Mouse (Mus musculus): ENCODE measurements at regions not wholly inside any gene's neighbourhood (a gene's known extent, or its start where the extent isn't known, plus 50 kb on each side); places are given as distances from the start of the nearest gene placed in this dataset.

DNA sequence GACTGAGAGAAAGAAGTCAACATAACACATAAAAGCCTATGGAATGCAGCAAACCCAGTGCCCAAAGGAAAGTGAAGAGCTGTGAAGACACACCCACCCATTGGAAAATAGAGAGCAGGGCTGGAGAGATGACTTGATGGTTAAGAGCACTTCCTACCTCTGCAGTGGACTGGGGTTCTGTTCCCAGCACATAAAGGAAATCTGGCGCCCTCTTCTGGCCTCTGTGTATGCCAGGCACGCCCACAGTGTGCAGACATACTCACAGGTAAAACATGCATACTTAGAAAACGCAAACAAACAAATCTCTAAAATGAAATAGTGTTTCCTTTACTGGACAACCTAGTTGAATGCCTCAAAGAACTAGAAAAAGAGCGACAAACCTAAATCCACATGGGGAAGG lies 440.4 kb downstream of the Fgf9 start:
- DNase-seq (ENCODE audit: low spot score) (no peak), ATAC-seq (replicated peaks; ENCODE audit: low FRiP score) (no peak)
- no peaks in the 10 kb centered on the region for H3K36me3 ChIP-seq (ENCODE audit: control insufficient read depth, insufficient read depth, low read length)
- H3K27me3 ChIP-seq (replicated peaks; ENCODE audit: control insufficient read depth, insufficient read depth, low read length), result no peaks in the 10 kb centered on the region
- no peak overlapping the region for H3K4me3 ChIP-seq (ENCODE audit: low read depth, low read length)
- no peak overlapping the region for H3K27ac ChIP-seq (ENCODE audit: low read depth, low read length)
- 71% methylated on average over 4 of the region's 4 CpGs for WGBS
- H3K4me2 ChIP-seq, result no peak overlapping the region
- H3K9ac ChIP-seq (ENCODE audit: low read depth, low read length), result no peak overlapping the region
- H3K4me1 ChIP-seq (replicated peaks; ENCODE audit: control insufficient read depth, insufficient read depth, low read length), result no peaks in the 10 kb centered on the region
- H3K9me3 ChIP-seq (ENCODE audit: control insufficient read depth, low read length), result no peaks in the 10 kb centered on the region

GRCm38 (mm10) chr14:58509106-58509505 lies 438.8 kb downstream of the Fgf9 start:
- H3K4me2 ChIP-seq, result no peak overlapping the region
- H3K4me1 ChIP-seq (replicated peaks; ENCODE audit: control insufficient read depth, insufficient read depth, low read length), result no peaks in the 10 kb centered on the region
- no peaks in the 10 kb centered on the region for H3K9me3 ChIP-seq (ENCODE audit: control insufficient read depth, low read length)
- 74% methylated on average over 4 of the region's 4 CpGs for WGBS
- no peak overlapping the region for H3K27ac ChIP-seq (ENCODE audit: low read depth, low read length)
- H3K4me3 ChIP-seq (ENCODE audit: low read depth, low read length), result no peak overlapping the region
- no peak for DNase-seq (ENCODE audit: low spot score)
- H3K9ac ChIP-seq (ENCODE audit: low read depth, low read length), result no peak overlapping the region
- no peaks in the 10 kb centered on the region for H3K36me3 ChIP-seq (ENCODE audit: control insufficient read depth, insufficient read depth, low read length)
- H3K27me3 ChIP-seq (replicated peaks; ENCODE audit: control insufficient read depth, insufficient read depth, low read length), result no peaks in the 10 kb centered on the region
- no peak for ATAC-seq (replicated peaks; ENCODE audit: low FRiP score)

- Histone ChIP-seq H3K36me3 (ENCODE audit: control insufficient read depth, insufficient read depth, low read length) (no peaks in the 10 kb centered on the region), H3K27ac (ENCODE audit: low read depth, low read length) (no peak overlapping the region), H3K4me1 (replicated peaks; ENCODE audit: control insufficient read depth, insufficient read depth, low read length) (no peaks in the 10 kb centered on the region), H3K4me3 (ENCODE audit: low read depth, low read length) (no peak overlapping the region), H3K27me3 (replicated peaks; ENCODE audit: control insufficient read depth, insufficient read depth, low read length) (no peaks in the 10 kb centered on the region), H3K9ac (ENCODE audit: low read depth, low read length) (no peak overlapping the region), H3K4me2 (no peak overlapping the region), H3K9me3 (ENCODE audit: control insufficient read depth, low read length) (no peaks in the 10 kb centered on the region)
- 73% methylated on average over 3 of the region's 3 CpGs for WGBS
- DNase-seq (ENCODE audit: low spot score), result no peak
- no peak for ATAC-seq (replicated peaks; ENCODE audit: low FRiP score)
Measured at GRCm38 (mm10) chr14:58506490-58506889, 436.1 kb downstream of the Fgf9 start.

DNA sequence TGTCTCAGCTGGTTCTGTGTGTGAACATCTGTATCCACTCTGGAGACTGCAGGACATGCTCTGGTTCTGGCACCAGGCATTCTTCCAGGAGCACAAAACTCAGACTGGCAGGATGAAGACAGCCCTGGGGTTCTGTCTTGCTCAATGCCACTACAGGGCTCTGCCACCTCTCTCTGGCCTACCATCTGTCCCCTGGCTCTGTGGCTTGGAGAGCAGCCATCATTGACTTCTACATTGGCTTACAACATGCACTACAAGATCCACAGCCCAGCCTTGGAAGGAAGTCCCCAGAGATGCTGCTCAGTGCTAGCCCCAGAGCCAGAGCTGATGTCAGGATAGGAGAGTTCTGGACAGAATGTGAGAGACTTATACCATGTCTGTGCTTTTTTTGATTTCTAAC lies 435.5 kb downstream of the Fgf9 start:
- Histone ChIP-seq H3K36me3 (ENCODE audit: control insufficient read depth, insufficient read depth, low read length) (no peaks in the 10 kb centered on the region), H3K27me3 (replicated peaks; ENCODE audit: control insufficient read depth, insufficient read depth, low read length) (no peaks in the 10 kb centered on the region), H3K27ac (ENCODE audit: low read depth, low read length) (no peak overlapping the region), H3K4me1 (replicated peaks; ENCODE audit: control insufficient read depth, insufficient read depth, low read length) (no peaks in the 10 kb centered on the region), H3K9ac (ENCODE audit: low read depth, low read length) (no peak overlapping the region), H3K4me2 (no peak overlapping the region), H3K9me3 (ENCODE audit: control insufficient read depth, low read length) (peaks cover 2% of the 10 kb centered on the region; the same call in 1 of the 2 replicates), H3K4me3 (ENCODE audit: low read depth, low read length) (no peak overlapping the region)
- no peak for DNase-seq (ENCODE audit: low spot score)
- ATAC-seq (replicated peaks; ENCODE audit: low FRiP score), result no peak

DNA sequence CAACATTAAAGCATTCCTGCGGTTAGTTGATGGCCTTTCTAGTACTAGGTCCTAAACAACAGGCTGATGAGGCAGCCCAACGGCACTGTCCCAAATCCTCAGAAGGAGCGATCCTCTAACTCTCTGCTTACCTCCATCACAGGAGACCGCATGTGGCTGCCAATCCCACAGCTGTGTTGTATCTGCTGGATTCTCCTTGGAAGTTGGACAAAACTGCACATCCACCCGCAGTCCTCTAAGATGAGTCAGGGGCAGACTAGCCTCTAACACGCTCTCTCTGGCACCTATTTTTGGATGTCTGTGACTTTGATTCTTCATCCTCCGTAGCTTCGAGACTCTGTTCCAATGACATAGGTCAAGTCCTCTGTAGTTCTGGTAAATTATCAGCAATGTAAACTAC lies 432.5 kb downstream of the Fgf9 start:
- Histone ChIP-seq H3K9me3 (ENCODE audit: control insufficient read depth, low read length) (peaks cover 2% of the 10 kb centered on the region; the same call in 1 of the 2 replicates), H3K27ac (ENCODE audit: low read depth, low read length) (no peak overlapping the region), H3K4me3 (ENCODE audit: low read depth, low read length) (no peak overlapping the region), H3K4me1 (replicated peaks; ENCODE audit: control insufficient read depth, insufficient read depth, low read length) (no peaks in the 10 kb centered on the region), H3K4me2 (no peak overlapping the region), H3K36me3 (ENCODE audit: control insufficient read depth, insufficient read depth, low read length) (no peaks in the 10 kb centered on the region), H3K27me3 (replicated peaks; ENCODE audit: control insufficient read depth, insufficient read depth, low read length) (no peaks in the 10 kb centered on the region), H3K9ac (ENCODE audit: low read depth, low read length) (no peak overlapping the region)
- ATAC-seq (replicated peaks; ENCODE audit: low FRiP score) (no peak), DNase-seq (ENCODE audit: low spot score) (no peak)
- WGBS, result 84% methylated on average over 8 of the region's 8 CpGs

DNA sequence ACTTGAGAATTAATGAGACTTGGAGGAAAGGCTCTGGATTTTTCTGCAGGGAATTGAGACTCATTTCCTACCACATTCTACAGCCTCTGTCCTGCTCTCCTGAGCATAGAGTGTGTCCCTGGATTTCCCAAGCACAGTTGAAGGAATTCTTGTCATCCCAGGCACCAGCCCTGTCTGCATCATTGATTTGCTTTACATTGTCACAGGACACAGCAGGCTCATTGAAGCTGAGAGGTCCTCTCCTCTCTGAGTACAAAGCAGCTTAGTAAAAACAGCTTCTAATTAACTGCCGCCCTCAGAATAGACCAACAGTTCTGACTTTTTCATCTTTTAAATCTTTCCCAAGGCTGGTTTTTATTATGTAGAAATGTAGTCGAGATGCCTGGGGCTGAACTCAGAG lies 429.7 kb downstream of the Fgf9 start:
- H3K4me1 ChIP-seq (replicated peaks; ENCODE audit: control insufficient read depth, insufficient read depth, low read length), result no peaks in the 10 kb centered on the region
- no peaks in the 10 kb centered on the region for H3K27me3 ChIP-seq (replicated peaks; ENCODE audit: control insufficient read depth, insufficient read depth, low read length)
- DNase-seq (ENCODE audit: low spot score) (no peak), ATAC-seq (replicated peaks; ENCODE audit: low FRiP score) (no peak)
- WGBS, result 61% methylated on average over 2 of the region's 2 CpGs
- no peak overlapping the region for H3K27ac ChIP-seq (ENCODE audit: low read depth, low read length)
- no peak overlapping the region for H3K4me2 ChIP-seq
- H3K4me3 ChIP-seq (ENCODE audit: low read depth, low read length), result no peak overlapping the region
- no peaks in the 10 kb centered on the region for H3K36me3 ChIP-seq (ENCODE audit: control insufficient read depth, insufficient read depth, low read length)
- no peak overlapping the region for H3K9ac ChIP-seq (ENCODE audit: low read depth, low read length)
- H3K9me3 ChIP-seq (ENCODE audit: control insufficient read depth, low read length), result peaks cover 2% of the 10 kb centered on the region; the same call in 1 of the 2 replicates

GRCm38 (mm10) chr14:58499501-58499900 lies 429.2 kb downstream of the Fgf9 start:
- no peaks in the 10 kb centered on the region for H3K4me1 ChIP-seq (replicated peaks; ENCODE audit: control insufficient read depth, insufficient read depth, low read length)
- DNase-seq (ENCODE audit: low spot score) (no peak), ATAC-seq (replicated peaks; ENCODE audit: low FRiP score) (no peak)
- WGBS, result 69% methylated on average over 6 of the region's 6 CpGs
- H3K9ac ChIP-seq (ENCODE audit: low read depth, low read length), result no peak overlapping the region
- H3K4me3 ChIP-seq (ENCODE audit: low read depth, low read length), result no peak overlapping the region
- H3K27me3 ChIP-seq (replicated peaks; ENCODE audit: control insufficient read depth, insufficient read depth, low read length), result no peaks in the 10 kb centered on the region
- no peak overlapping the region for H3K27ac ChIP-seq (ENCODE audit: low read depth, low read length)
- no peaks in the 10 kb centered on the region for H3K36me3 ChIP-seq (ENCODE audit: control insufficient read depth, insufficient read depth, low read length)
- H3K9me3 ChIP-seq (ENCODE audit: control insufficient read depth, low read length), result peaks cover 2% of the 10 kb centered on the region; the same call in 1 of the 2 replicates
- no peak overlapping the region for H3K4me2 ChIP-seq

- DNase-seq (ENCODE audit: low spot score) (no peak), ATAC-seq (replicated peaks; ENCODE audit: low FRiP score) (no peak)
- WGBS, result 91% methylated on average over 7 of the region's 7 CpGs
Measured at GRCm38 (mm10) chr14:58499071-58499470, 428.7 kb downstream of the Fgf9 start.

GRCm38 (mm10) chr14:58496902-58497301 lies 426.6 kb downstream of the Fgf9 start:
- 81% methylated on average over 3 of the region's 3 CpGs for WGBS
- Histone ChIP-seq H3K36me3 (ENCODE audit: control insufficient read depth, insufficient read depth, low read length) (no peaks in the 10 kb centered on the region), H3K27me3 (replicated peaks; ENCODE audit: control insufficient read depth, insufficient read depth, low read length) (no peaks in the 10 kb centered on the region), H3K9ac (ENCODE audit: low read depth, low read length) (no peak overlapping the region), H3K4me3 (ENCODE audit: low read depth, low read length) (no peak overlapping the region), H3K4me1 (replicated peaks; ENCODE audit: control insufficient read depth, insufficient read depth, low read length) (no peaks in the 10 kb centered on the region), H3K27ac (ENCODE audit: low read depth, low read length) (no peak overlapping the region), H3K4me2 (no peak overlapping the region), H3K9me3 (ENCODE audit: control insufficient read depth, low read length) (peaks cover 2% of the 10 kb centered on the region; the same call in 1 of the 2 replicates)
- ATAC-seq (replicated peaks; ENCODE audit: low FRiP score) (no peak), DNase-seq (ENCODE audit: low spot score) (no peak)

More at GRCm38 (mm10) chr14:58499071-58499470, 428.7 kb downstream of the Fgf9 start:
- Histone ChIP-seq H3K27me3 (replicated peaks; ENCODE audit: control insufficient read depth, insufficient read depth, low read length) (no peaks in the 10 kb centered on the region), H3K36me3 (ENCODE audit: control insufficient read depth, insufficient read depth, low read length) (no peaks in the 10 kb centered on the region), H3K4me3 (ENCODE audit: low read depth, low read length) (no peak overlapping the region), H3K4me1 (replicated peaks; ENCODE audit: control insufficient read depth, insufficient read depth, low read length) (no peaks in the 10 kb centered on the region), H3K9me3 (ENCODE audit: control insufficient read depth, low read length) (peaks cover 2% of the 10 kb centered on the region; the same call in 1 of the 2 replicates), H3K9ac (ENCODE audit: low read depth, low read length) (no peak overlapping the region), H3K4me2 (no peak overlapping the region), H3K27ac (ENCODE audit: low read depth, low read length) (no peak overlapping the region)
